Mouse (Mus musculus): Measurements from ENCODE around the gene Kcnmb3. TPM values are rescaled to one million over a fixed set of nuclear protein-coding genes. Genes with fewer than 3 reads are reported as not detected.

Kcnmb3 gene
- polyA plus RNA-seq, 1 experiment from 2014 or later = not detected

DNA sequence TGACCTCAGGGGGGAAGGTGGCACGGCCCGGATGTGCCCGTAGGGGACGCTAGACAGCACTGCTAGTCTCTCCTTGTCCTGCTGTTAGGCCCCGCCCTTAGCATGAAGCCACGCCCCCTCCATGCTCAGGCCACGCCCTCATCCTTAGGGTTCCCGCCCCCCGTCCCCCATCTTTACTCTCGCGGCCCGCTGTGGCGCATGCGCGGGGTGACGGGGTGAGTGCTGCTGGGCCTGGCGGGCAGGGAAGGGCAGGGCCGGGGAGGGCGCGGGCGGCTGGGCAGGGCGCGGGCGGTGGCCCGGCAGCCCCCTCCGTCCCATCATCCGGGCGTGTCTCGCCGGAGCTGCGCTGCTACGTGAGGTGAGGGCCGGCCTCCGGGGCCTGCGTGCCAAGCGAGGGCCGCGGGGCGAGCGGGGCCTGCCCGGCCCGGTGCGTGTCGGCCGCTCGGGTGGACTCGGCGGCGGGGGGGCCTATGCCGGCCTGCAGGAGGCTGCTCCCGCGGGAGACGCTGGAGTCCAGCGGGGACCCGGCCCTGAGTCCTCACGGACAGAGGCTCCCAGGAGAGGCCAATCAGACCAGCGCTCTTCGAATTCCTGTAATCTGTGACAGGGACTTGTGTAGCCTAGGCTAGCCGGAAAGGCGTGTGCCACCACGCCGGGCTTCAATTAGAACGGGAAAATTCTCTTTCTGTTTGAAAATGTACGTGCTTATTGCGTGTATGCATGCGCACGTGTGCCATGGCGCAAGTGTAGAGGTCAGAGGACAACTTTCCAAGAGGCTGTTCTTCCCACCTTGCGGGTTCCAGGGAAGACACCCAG is 18.6 kb upstream of the Kcnmb3 start:
- peak; percentile 96 for ATAC-seq (replicated peaks; ENCODE audit: insufficient number of reproducible peaks, insufficient read depth, low FRiP score, low read depth)
- no peaks in the 10 kb centered on the region for H3K27me3 ChIP-seq
- H3K4me3 ChIP-seq = peak overlapping the region; percentile 75
- under 1% methylated on average over 60 of the region's 69 CpGs for WGBS
- H3K4me1 ChIP-seq (replicated peaks) = peaks cover 23% of the 10 kb centered on the region
- H3K4me2 ChIP-seq = peak overlapping the region; percentile 73
- H3K36me3 ChIP-seq = peaks cover 7% of the 10 kb centered on the region
- peak overlapping the region; percentile 86 for H3K9ac ChIP-seq
- peak overlapping the region; percentile 90 for H3K27ac ChIP-seq
- H3K9me3 ChIP-seq (replicated peaks) = no peaks in the 10 kb centered on the region

DNA sequence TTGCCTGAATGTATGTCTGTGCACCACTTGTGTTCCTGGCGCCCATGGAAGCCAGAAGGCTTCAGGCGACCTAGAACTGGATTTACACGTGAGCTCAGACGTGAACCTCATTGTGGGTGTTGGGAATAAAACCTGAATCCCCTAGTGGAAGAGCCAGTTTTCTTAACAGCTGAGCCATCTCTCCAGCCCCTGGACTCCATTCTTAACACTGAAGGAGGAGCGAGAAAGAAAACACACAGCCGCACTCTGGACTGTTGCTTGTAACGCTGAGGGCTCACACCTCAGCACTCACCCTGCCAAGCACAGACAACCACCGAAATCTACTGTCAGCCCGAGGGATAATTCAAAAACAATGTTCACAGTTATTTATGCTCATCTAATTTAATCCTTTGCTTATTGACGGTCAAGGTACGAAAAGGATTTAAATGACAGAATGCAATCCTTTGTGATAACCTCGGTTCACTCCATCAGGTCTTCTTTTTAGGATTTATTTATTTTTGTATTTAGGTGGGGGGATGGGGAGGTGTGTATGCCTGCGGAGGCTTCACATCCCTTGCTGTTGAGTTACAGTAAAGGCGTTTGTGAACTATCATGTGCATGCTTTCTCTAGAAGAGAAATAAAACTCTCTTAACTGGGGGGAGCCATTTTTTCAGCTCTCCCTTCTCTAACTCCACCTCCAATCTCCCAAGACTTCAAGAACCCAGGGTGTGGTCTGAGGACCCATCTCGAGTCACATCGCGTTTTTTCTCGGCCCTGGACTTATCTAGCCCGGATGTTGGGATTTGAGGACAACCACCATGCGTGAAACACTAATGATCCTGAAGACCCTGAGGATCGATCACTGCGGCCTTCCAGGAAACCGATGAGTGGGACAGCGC is 17.7 kb upstream of the Kcnmb3 start, which contains the start of gene Zfp639:
Gene Zfp639 (plus strand): TSS at position 764 of the 879 bp plus-strand sequence.
- WGBS = 8% methylated on average over 24 of the region's 24 CpGs
- peak; percentile 0; the same call in 1 of the 2 replicates for ATAC-seq (replicated peaks; ENCODE audit: insufficient number of reproducible peaks, insufficient read depth, low FRiP score, low read depth)
- H3K27me3 ChIP-seq = no peaks in the 10 kb centered on the region
- H3K36me3 ChIP-seq = peaks cover 1% of the 10 kb centered on the region; the same call in 1 of the 2 replicates
- peaks cover 23% of the 10 kb centered on the region for H3K4me1 ChIP-seq (replicated peaks)
- H3K4me3 ChIP-seq = peak within 1 kb of the TSS; percentile 75
- peak within 1 kb of the TSS; percentile 90 for H3K27ac ChIP-seq
- H3K9ac ChIP-seq = peak within 1 kb of the TSS; percentile 86
- H3K4me2 ChIP-seq = peak within 1 kb of the TSS; percentile 73
- no peaks in the 10 kb centered on the region for H3K9me3 ChIP-seq (replicated peaks)

DNA sequence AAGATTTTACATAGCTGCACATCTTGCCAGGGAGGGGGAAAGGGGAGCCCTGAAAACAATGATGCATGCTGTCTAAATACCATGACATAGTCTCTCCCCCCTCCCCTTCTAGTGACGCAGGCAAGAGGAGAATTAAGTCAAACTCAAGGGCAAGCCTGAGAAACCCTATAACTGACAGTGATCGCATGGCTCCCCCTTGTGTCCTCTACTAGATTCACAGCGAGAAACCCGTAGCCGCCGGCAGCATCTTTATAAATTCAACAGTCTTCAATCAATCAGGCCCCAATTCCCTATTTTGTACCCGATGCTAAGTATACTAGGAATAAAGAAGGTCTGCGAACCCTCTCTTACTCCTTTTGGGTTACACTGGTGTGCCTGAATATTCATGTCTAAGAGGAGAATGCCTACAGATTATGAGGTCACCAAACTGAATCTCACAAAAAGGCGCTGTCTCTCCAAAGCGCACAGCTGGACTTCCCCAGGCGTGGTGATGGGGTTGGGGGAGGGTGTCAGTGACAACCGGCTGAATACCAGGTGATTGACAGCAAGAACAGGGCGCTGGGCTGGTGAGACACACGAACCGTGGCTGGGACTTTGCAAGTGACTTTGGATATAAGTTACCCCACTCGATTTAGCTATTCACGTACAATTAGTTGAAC is 16.8 kb upstream of the Kcnmb3 start:
- Histone ChIP-seq H3K27ac (no peak overlapping the region; the same call in 1 of the 2 replicates), H3K27me3 (no peaks in the 10 kb centered on the region), H3K36me3 (no peaks in the 10 kb centered on the region), H3K4me3 (peak overlapping the region; percentile 75), H3K9ac (no peak overlapping the region), H3K9me3 (replicated peaks) (no peaks in the 10 kb centered on the region), H3K4me2 (peak overlapping the region; percentile 73), H3K4me1 (replicated peaks) (peaks cover 23% of the 10 kb centered on the region)
- no peak for ATAC-seq (replicated peaks; ENCODE audit: insufficient number of reproducible peaks, insufficient read depth, low FRiP score, low read depth)
- WGBS = 4% methylated on average over 17 of the region's 17 CpGs

DNA sequence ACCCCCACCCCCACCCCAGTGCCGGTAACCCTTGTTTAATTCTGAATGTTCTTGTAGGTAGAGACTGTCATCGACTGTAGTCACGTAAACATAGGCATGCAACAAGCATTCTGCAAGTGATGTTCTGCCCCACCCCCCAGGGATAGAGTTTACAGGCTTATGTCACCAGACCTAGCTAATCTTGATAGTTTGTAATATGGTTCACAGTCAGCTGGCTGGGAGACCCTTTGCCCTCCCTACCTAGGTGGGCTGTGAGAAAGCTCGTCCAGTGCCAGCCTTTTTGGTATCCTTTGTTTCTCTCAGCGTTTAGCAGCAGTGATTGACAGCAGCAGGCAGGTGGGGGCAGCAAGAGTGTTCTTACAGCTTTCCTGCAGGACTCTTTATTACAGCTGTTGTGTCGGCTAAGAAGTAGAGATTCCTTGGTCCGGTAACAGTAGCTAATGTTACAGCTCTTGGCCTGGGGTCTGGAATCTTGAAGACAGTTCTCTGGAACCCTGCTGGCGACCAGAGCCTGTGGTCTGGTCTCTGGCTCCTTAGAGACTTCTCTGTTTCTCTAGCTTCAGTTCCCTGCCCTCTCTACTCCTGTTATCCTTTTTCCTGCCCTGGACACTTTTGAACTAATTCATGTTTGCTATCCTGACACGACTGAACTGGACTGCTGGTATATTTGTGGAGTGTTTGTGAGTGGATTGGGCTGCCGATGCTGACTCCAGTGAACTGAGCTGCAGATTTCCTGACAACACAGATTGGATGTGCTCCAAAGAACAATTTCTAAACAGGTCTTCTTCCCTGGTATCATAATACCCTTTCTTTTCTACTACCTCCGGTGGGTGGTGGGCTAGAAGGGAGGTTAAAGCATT is 14.6 kb upstream of the Kcnmb3 start:
- WGBS = 58% methylated on average over 11 of the region's 11 CpGs
- Histone ChIP-seq H3K9ac (no peak overlapping the region), H3K27me3 (no peaks in the 10 kb centered on the region), H3K4me2 (no peak overlapping the region), H3K27ac (no peak overlapping the region), H3K9me3 (replicated peaks) (no peaks in the 10 kb centered on the region), H3K4me1 (replicated peaks) (peaks cover 16% of the 10 kb centered on the region), H3K4me3 (no peak overlapping the region), H3K36me3 (no peaks in the 10 kb centered on the region)
- ATAC-seq (replicated peaks; ENCODE audit: insufficient number of reproducible peaks, insufficient read depth, low FRiP score, low read depth) = no peak

DNA sequence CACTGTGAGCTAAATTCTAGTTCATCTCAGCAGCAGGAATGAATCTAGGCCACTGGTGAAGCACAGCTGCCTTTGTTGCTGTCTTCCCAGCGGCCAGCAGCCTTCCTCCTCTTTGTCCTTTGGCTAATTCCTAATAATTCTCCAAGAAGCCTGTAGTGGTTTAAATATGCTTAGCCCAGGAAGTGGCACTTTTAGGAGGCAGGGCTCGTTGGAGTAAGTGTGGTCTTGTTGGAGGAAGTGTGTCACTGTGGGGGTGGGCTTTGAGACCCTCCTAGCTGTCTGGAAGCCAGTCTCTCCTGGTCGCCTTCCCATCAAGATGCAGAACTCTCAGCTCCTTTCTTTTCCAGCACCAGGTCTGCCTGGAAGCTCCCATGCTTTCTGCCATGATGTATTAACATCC is 13.8 kb upstream of the Kcnmb3 start:
- H3K4me1 ChIP-seq (replicated peaks) = peaks cover 12% of the 10 kb centered on the region
- no peaks in the 10 kb centered on the region for H3K27me3 ChIP-seq
- ATAC-seq (replicated peaks; ENCODE audit: insufficient number of reproducible peaks, insufficient read depth, low FRiP score, low read depth) = no peak
- WGBS = 67% methylated on average over 3 of the region's 3 CpGs
- H3K27ac ChIP-seq = no peak overlapping the region
- H3K9me3 ChIP-seq (replicated peaks) = no peaks in the 10 kb centered on the region
- no peak overlapping the region for H3K4me3 ChIP-seq
- H3K36me3 ChIP-seq = no peaks in the 10 kb centered on the region
- H3K4me2 ChIP-seq = no peak overlapping the region
- no peak overlapping the region for H3K9ac ChIP-seq

DNA sequence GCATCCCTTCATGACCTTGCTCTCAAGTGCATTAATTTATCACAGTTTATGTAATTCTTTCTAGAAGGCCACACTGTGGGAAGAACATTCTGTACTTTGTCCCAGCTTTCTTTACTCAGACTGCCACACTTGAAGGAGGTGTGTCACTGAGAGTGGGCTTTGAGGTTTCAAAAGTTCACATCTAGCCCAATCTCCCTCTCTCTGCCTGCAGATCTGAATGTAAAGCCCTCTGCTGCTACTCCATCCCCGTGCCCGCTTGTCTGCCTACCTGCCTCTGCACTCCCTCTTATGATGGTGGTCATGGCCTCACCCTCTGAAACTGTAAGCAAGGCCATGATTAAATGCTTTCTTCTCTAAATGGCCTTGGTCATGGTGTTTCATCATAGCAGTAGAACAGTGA is 8.3 kb upstream of the Kcnmb3 start:
- no peak overlapping the region for H3K27ac ChIP-seq
- H3K27me3 ChIP-seq = no peaks in the 10 kb centered on the region
- 92% methylated on average over 2 of the region's 2 CpGs for WGBS
- H3K4me1 ChIP-seq (replicated peaks) = 0 out of 2 replicates have a peak, but pooled peaks cover 4% of the 10 kb centered on the region
- H3K4me2 ChIP-seq = no peak overlapping the region
- H3K36me3 ChIP-seq = no peaks in the 10 kb centered on the region
- H3K4me3 ChIP-seq = no peak overlapping the region
- ATAC-seq (replicated peaks; ENCODE audit: insufficient number of reproducible peaks, insufficient read depth, low FRiP score, low read depth) = no peak
- no peak overlapping the region for H3K9ac ChIP-seq
- H3K9me3 ChIP-seq (replicated peaks) = no peaks in the 10 kb centered on the region

DNA sequence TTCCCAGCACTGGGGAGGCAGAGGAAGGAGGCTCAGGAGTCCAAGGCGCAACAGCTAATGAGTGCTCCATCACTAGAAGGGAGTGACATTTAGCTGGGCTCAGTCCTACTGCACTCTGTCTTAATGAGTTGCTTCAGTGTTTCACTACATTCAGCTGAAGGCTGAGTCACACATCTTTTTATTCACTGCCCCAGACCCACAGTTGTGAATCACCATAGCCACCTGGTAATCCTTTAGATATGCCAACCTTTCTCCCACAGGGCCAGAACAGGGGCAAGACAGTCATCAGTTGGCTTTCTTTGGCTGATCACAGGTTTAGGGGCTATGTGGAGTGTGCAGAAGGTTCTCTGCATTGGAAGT is 4.7 kb upstream of the Kcnmb3 start:
- H3K4me2 ChIP-seq = no peak overlapping the region
- H3K4me1 ChIP-seq (replicated peaks) = 0 out of 2 replicates have a peak, but pooled peaks cover 4% of the 10 kb centered on the region
- no peak for ATAC-seq (replicated peaks; ENCODE audit: insufficient number of reproducible peaks, insufficient read depth, low FRiP score, low read depth)
- H3K4me3 ChIP-seq = no peak overlapping the region
- no peaks in the 10 kb centered on the region for H3K27me3 ChIP-seq
- 90% methylated on average over 1 of the region's 1 CpGs for WGBS
- no peaks in the 10 kb centered on the region for H3K9me3 ChIP-seq (replicated peaks)
- no peaks in the 10 kb centered on the region for H3K36me3 ChIP-seq
- no peak overlapping the region for H3K27ac ChIP-seq
- no peak overlapping the region for H3K9ac ChIP-seq

DNA sequence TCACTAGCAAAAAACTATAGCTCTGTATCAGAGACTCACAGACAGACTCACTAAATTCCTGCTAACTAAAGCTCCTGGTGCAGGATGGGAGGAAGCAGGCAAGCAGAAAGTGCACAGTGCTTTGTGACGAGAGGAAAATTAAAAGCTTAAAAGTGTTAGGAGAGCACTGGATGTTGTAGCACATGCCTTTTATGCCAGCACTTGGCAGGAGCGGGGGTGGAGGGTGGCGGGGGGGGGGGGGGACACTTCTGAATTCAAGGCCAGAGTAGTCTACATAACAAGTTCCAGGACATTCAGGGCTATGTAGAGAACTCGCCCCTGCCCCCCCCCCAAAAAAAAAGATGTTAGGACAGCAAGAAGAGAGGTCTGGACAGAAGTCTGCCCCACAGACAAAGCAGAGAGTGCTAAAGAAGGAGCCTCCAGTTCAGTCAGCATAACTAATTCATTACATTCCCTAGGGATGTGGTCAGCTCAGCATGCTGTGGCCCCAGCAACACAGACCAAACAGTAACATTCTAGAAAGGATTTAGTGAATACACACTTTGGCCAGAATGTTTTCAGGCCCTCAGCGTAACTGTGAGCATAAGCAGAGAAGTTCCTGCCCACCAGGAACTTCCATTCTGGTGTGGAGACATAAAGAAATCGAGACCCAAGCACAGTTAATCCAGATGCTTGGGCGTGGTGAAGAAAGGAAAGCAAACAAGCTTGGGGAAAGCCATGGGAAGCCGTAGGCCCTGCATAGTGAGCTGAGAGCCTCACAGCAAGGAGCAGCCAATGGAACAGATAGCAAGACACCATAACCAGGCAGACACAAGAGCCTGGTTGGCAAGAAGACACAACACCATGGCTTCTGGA is 4.1 kb upstream of the Kcnmb3 start:
- H3K4me2 ChIP-seq = no peak overlapping the region
- no peak overlapping the region for H3K27ac ChIP-seq
- H3K27me3 ChIP-seq = no peaks in the 10 kb centered on the region
- H3K36me3 ChIP-seq = no peaks in the 10 kb centered on the region
- H3K9me3 ChIP-seq (replicated peaks) = no peaks in the 10 kb centered on the region
- H3K4me1 ChIP-seq (replicated peaks) = 0 out of 2 replicates have a peak, but pooled peaks cover 4% of the 10 kb centered on the region
- WGBS = 57% methylated on average over 7 of the region's 8 CpGs
- ATAC-seq (replicated peaks; ENCODE audit: insufficient number of reproducible peaks, insufficient read depth, low FRiP score, low read depth) = no peak
- no peak overlapping the region for H3K4me3 ChIP-seq
- no peak overlapping the region for H3K9ac ChIP-seq

DNA sequence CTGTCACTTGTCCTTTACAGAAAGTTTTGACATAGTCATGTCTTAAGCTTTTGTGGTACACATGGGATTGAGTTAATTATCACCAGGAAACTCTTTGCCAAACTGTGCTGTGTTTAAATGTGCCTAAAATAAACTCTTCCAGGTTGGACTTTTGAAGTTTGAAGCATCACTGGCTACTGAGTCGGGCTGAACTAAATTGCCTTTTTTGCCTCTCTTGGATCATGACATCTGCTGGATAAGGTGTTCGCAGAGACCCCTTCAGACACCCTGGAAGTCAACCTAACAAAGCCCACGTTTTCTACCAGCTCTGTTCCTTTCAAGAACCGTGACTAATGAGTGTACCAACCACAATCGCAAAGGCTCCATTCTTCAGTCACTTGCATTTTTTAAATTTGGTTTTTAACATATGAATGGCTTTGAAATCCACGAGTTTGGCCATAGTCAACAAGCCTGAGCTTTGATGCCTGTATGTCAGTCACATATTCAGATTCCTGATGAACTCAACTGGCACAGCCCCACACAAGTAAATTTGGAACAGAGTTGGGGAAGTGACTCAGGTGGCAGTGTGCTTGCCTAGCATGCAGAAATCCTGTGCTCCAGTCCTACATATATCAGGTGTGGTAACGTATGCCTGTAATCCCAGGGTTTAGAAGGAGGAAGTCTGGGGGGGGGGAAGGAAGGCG is 3.2 kb upstream of the Kcnmb3 start:
- Histone ChIP-seq H3K4me3 (no peak overlapping the region), H3K4me2 (no peak overlapping the region), H3K9me3 (replicated peaks) (no peaks in the 10 kb centered on the region), H3K9ac (no peak overlapping the region), H3K27ac (no peak overlapping the region), H3K36me3 (no peaks in the 10 kb centered on the region), H3K4me1 (replicated peaks) (0 out of 2 replicates have a peak, but pooled peaks cover 4% of the 10 kb centered on the region), H3K27me3 (no peaks in the 10 kb centered on the region)
- ATAC-seq (replicated peaks; ENCODE audit: insufficient number of reproducible peaks, insufficient read depth, low FRiP score, low read depth) = no peak
- WGBS = 77% methylated on average over 8 of the region's 8 CpGs
